Mouse (Mus musculus): Measurements from ENCODE around the gene Olfr270.

GRCm38 (mm10) chr4:52958693-52959092, 5.7 kb upstream of the Olfr270 start:
- TF ChIP-seq CTCF (IDR thresholded peaks at IDR 0.05; ENCODE audit: low read depth): peak; percentile 65
- TF ChIP-seq EP300 (optimal IDR thresholded peaks at IDR 0.05): no peak
